Mouse (Mus musculus): ENCODE results near the gene Exo1. TPM values are rescaled to one million over a fixed set of nuclear protein-coding genes. Genes with fewer than 3 reads are reported as not detected.
A peak's percentile ranks its signal among the peaks of the same experiment; 100 is the strongest.

The Exo1 gene
- polyA plus RNA-seq (2015; fragmentation: Nextera tagmentation; extraction: Ambion mirVana) = 48.4 and 49.4 TPM in 2 replicates

GRCm38 (mm10) chr1:175880453-175881296 is at the start of gene Exo1:
Gene Exo1, plus strand, starts transcription at chr1:175880581.
- peak within 1 kb of the TSS; percentile 87 for H3K4me2 ChIP-seq
- H3K9ac ChIP-seq = peak within 1 kb of the TSS; percentile 69
- no peaks in the 10 kb centered on the region for H3K27me3 ChIP-seq
- peak within 1 kb of the TSS; percentile 82 for H3K4me3 ChIP-seq
- H3K36me3 ChIP-seq = peaks cover 10% of the 10 kb centered on the region; the same call in 1 of the 2 replicates
- peaks cover 16% of the 10 kb centered on the region; the same call in 1 of the 2 replicates for H3K4me1 ChIP-seq
- H3K9me3 ChIP-seq = no peaks in the 10 kb centered on the region
- WGBS = under 1% methylated on average over 66 of the region's 66 CpGs
- ATAC-seq (ENCODE audit: insufficient number of reproducible peaks, low FRiP score, low TSS enrichment, low read depth) = peak; percentile 91
- peak within 1 kb of the TSS; percentile 96 for H3K27ac ChIP-seq

GRCm38 (mm10) chr1:175855515-175855914 is 24.9 kb upstream of the Exo1 start:
- Histone ChIP-seq H3K9ac (no peak overlapping the region), H3K36me3 (no peaks in the 10 kb centered on the region), H3K27ac (no peak overlapping the region), H3K4me2 (no peak overlapping the region), H3K4me3 (no peak overlapping the region), H3K4me1 (no peaks in the 10 kb centered on the region), H3K27me3 (no peaks in the 10 kb centered on the region), H3K9me3 (no peaks in the 10 kb centered on the region)
- WGBS = 85% methylated on average over 1 of the region's 1 CpGs
- no peak for ATAC-seq (ENCODE audit: insufficient number of reproducible peaks, low FRiP score, low TSS enrichment, low read depth)

DNA sequence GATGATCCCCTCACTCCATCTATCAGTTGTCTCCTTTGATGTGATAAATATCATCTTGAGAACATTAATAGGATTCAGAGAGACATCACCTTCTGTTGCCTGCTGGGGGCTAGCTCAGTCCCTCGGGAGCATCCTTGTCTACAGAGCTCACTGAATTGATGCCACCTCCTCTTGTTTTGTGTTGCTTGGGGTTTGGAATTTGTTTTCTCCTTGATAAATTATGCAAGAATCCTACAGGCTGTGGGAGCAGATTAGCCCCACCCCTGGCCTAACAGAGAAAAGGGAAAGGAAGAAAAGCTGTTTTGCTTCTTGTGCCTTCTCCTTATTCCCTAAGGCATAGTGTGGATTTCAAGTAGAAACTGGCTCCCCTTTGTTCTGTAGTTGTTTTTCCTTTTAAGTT is 13.3 kb upstream of the Exo1 start:
- no peak overlapping the region for H3K4me3 ChIP-seq
- H3K4me2 ChIP-seq = no peak overlapping the region
- ATAC-seq (ENCODE audit: insufficient number of reproducible peaks, low FRiP score, low TSS enrichment, low read depth) = no peak
- H3K9me3 ChIP-seq = no peaks in the 10 kb centered on the region
- H3K36me3 ChIP-seq = no peaks in the 10 kb centered on the region
- 43% methylated on average over 1 of the region's 1 CpGs for WGBS
- H3K27ac ChIP-seq = no peak overlapping the region
- H3K27me3 ChIP-seq = no peaks in the 10 kb centered on the region
- peaks cover under 1% of the 10 kb centered on the region; the same call in 1 of the 2 replicates for H3K4me1 ChIP-seq
- H3K9ac ChIP-seq = no peak overlapping the region

DNA sequence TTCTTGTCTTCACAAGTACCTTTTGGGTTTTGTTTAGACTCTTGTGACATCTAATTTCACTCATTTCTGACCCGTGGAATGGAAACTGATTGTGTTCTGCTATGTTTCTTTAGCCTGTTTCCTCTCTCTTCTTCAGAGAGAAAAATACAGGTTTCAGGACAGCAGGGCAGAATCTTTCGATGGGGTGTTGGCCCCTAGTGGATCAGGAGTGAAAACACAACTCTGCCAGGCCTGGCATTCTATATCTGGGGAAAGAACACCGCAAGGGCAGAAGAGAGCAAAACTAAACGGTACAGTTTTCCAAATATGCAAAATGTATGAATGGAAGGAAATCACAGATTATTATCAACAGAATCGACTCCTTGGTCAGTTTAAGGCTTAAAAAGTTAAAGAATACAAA is 12.8 kb upstream of the Exo1 start:
- 29% methylated on average over 5 of the region's 5 CpGs for WGBS
- Histone ChIP-seq H3K9me3 (no peaks in the 10 kb centered on the region), H3K4me3 (no peak overlapping the region), H3K4me1 (peaks cover 6% of the 10 kb centered on the region), H3K9ac (no peak overlapping the region), H3K27ac (no peak overlapping the region), H3K4me2 (no peak overlapping the region), H3K27me3 (no peaks in the 10 kb centered on the region), H3K36me3 (no peaks in the 10 kb centered on the region)
- ATAC-seq (ENCODE audit: insufficient number of reproducible peaks, low FRiP score, low TSS enrichment, low read depth) = no peak

- H3K4me3 ChIP-seq = no peak overlapping the region
- 78% methylated on average over 3 of the region's 3 CpGs for WGBS
Measured at GRCm38 (mm10) chr1:175870716-175871115, 9.7 kb upstream of the Exo1 start.

DNA sequence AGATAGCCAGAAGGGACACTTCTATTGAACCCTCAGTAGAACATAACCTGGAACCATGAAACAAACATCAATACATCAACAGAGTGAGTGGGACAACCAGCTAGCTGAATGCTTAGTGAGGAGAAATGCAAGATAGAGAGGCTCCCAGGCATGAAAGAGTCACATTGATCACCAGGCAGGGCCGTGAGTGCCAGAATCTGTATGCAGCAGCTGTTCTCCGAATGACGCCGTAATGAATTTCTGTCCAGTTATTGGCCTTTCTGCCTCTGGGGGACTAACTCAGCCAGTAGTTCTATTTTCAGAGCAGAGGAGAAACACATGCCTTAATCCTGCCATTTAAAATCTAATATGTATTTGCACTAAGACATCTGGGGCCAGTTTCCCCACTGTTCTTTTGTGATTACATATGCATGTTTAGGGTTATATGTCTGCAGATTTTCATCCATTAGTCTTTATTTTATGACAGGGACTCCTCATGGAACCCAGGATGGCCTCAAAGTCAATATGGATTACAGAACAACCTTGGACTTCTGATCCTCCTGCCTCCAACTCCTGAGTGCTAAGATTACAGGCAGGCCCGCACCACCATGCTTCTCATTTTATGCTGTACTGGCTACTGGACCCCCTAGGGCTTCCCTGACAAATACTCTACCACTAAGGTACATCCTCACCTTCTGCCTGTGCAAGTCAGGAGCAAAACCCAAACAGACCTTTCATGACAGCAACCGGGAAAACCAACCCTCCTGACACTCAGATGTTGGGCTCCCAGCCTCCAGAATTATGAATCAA is 8.2 kb upstream of the Exo1 start:
- ATAC-seq (ENCODE audit: insufficient number of reproducible peaks, low FRiP score, low TSS enrichment, low read depth) = 0 out of 2 replicates have a peak, but pooled peaks have one; percentile 35
- Histone ChIP-seq H3K27me3 (no peaks in the 10 kb centered on the region), H3K9ac (no peak overlapping the region), H3K36me3 (no peaks in the 10 kb centered on the region), H3K4me3 (no peak overlapping the region), H3K9me3 (no peaks in the 10 kb centered on the region), H3K27ac (no peak overlapping the region; the same call in 1 of the 2 replicates), H3K4me1 (peaks cover 6% of the 10 kb centered on the region), H3K4me2 (no peak overlapping the region)
- WGBS = 44% methylated on average over 6 of the region's 6 CpGs

More at GRCm38 (mm10) chr1:175870716-175871115, 9.7 kb upstream of the Exo1 start:
- Histone ChIP-seq H3K27ac (no peak overlapping the region), H3K4me1 (peaks cover 6% of the 10 kb centered on the region), H3K36me3 (no peaks in the 10 kb centered on the region), H3K4me2 (no peak overlapping the region), H3K9me3 (no peaks in the 10 kb centered on the region), H3K9ac (no peak overlapping the region), H3K27me3 (no peaks in the 10 kb centered on the region)
- ATAC-seq (ENCODE audit: insufficient number of reproducible peaks, low FRiP score, low TSS enrichment, low read depth) = no peak

DNA sequence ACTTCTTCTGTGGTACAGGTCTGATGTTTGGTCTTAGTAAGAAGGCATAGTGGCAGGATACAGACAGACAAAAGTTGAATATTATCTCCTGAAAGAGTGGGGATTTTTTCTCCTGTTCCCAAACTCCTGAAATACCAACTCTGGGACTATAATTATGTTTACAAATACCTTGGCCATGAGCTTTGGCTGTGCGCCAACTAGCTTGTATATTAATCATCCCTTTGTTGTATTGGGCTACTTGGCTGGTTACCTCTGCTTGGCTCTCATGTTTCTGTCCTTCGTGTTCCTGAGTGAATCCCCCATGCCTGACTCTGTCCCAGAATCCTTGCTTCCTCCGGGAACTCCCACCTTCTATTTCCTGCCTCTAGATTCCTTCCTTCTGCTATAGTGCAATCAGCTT is 3.0 kb downstream of the Exo1 start:
- no peak overlapping the region for H3K9ac ChIP-seq
- H3K4me1 ChIP-seq = peaks cover 16% of the 10 kb centered on the region; the same call in 1 of the 2 replicates
- H3K27ac ChIP-seq = no peak overlapping the region
- H3K27me3 ChIP-seq = no peaks in the 10 kb centered on the region
- 70% methylated on average over 3 of the region's 3 CpGs for WGBS
- no peak overlapping the region for H3K4me3 ChIP-seq
- H3K4me2 ChIP-seq = no peak overlapping the region
- peaks cover 26% of the 10 kb centered on the region for H3K36me3 ChIP-seq
- no peaks in the 10 kb centered on the region for H3K9me3 ChIP-seq
- no peak for ATAC-seq (ENCODE audit: insufficient number of reproducible peaks, low FRiP score, low TSS enrichment, low read depth)

GRCm38 (mm10) chr1:175893263-175893662 is 12.9 kb downstream of the Exo1 start:
- no peak overlapping the region for H3K27ac ChIP-seq
- H3K4me3 ChIP-seq = no peak overlapping the region
- H3K4me2 ChIP-seq = no peak overlapping the region
- H3K9ac ChIP-seq = no peak overlapping the region
- H3K36me3 ChIP-seq = peaks cover 40% of the 10 kb centered on the region
- ATAC-seq (ENCODE audit: insufficient number of reproducible peaks, low FRiP score, low TSS enrichment, low read depth) = no peak
- H3K9me3 ChIP-seq = no peaks in the 10 kb centered on the region
- no peaks in the 10 kb centered on the region for H3K4me1 ChIP-seq
- no peaks in the 10 kb centered on the region for H3K27me3 ChIP-seq
- 88% methylated on average over 6 of the region's 6 CpGs for WGBS

DNA sequence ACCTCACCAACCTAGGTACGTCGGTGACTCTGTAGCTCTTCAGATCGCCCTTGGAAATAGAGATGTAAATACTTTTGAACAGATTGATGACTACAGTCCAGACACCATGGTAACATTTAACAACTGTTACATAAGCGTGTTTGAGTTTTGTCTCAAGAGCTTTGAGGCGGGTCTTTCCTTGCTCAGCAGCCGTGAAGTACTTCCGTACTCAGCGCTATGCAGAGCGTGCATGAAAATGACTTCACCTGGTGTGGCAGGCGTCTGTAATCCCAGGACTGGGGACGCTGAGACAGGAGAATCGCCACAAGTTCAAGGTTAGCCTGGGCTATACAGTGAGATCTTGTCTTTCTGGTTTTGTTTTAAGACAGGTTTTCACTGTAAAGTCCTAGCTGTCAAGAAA is 13.3 kb downstream of the Exo1 start:
- H3K36me3 ChIP-seq = peaks cover 35% of the 10 kb centered on the region
- H3K27me3 ChIP-seq = no peaks in the 10 kb centered on the region
- H3K4me3 ChIP-seq = no peak overlapping the region
- WGBS = 92% methylated on average over 12 of the region's 12 CpGs
- no peak for ATAC-seq (ENCODE audit: insufficient number of reproducible peaks, low FRiP score, low TSS enrichment, low read depth)
- no peaks in the 10 kb centered on the region for H3K4me1 ChIP-seq
- H3K27ac ChIP-seq = no peak overlapping the region
- no peaks in the 10 kb centered on the region for H3K9me3 ChIP-seq
- no peak overlapping the region for H3K4me2 ChIP-seq
- H3K9ac ChIP-seq = no peak overlapping the region

DNA sequence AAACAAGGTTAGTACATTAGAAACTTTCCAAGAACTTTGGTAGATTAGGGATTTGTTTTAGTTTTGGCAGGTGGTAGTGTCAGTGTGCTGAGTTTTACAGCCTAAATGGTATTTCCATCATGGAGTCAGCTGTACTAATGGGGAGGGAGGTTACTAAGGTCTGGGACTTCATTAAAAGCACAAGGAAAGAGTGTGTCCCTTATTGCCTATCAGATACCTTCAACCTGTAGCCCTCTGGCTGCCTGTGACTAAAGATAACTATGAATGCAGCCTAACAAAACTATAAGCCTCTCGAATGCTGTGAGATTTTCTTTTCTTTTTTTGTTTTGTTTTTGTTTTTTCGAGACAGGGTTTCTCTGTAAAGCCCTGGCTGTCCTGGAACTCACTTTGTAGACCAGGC is 30.8 kb downstream of the Exo1 start:
- no peaks in the 10 kb centered on the region for H3K27me3 ChIP-seq
- no peak overlapping the region for H3K9ac ChIP-seq
- no peak overlapping the region for H3K4me2 ChIP-seq
- no peak overlapping the region for H3K27ac ChIP-seq
- H3K4me3 ChIP-seq = no peak overlapping the region
- 84% methylated on average over 2 of the region's 2 CpGs for WGBS
- H3K36me3 ChIP-seq = peaks cover 21% of the 10 kb centered on the region
- no peaks in the 10 kb centered on the region for H3K9me3 ChIP-seq
- ATAC-seq (ENCODE audit: insufficient number of reproducible peaks, low FRiP score, low TSS enrichment, low read depth) = no peak
- H3K4me1 ChIP-seq = no peaks in the 10 kb centered on the region

- no peaks in the 10 kb centered on the region for H3K4me1 ChIP-seq
- H3K36me3 ChIP-seq = peaks cover 21% of the 10 kb centered on the region
- H3K9ac ChIP-seq = no peak overlapping the region
- ATAC-seq (ENCODE audit: insufficient number of reproducible peaks, low FRiP score, low TSS enrichment, low read depth) = no peak
- no peak overlapping the region for H3K4me2 ChIP-seq
- no peaks in the 10 kb centered on the region for H3K9me3 ChIP-seq
- no peak overlapping the region for H3K4me3 ChIP-seq
- WGBS = 88% methylated on average over 3 of the region's 3 CpGs
- no peak overlapping the region for H3K27ac ChIP-seq
- H3K27me3 ChIP-seq = no peaks in the 10 kb centered on the region
Measured at GRCm38 (mm10) chr1:175912038-175912437, 31.7 kb downstream of the Exo1 start.
